Mouse (Mus musculus) kidney, embryonic 16.5 days (tissue): ENCODE data around the gene Atrip. TPM values are rescaled to one million over a fixed set of nuclear protein-coding genes. Genes with fewer than 3 reads are reported as not detected.

Experiments used
- ATAC-seq: fragments of 200-750 bp; cut with Nextera tagmentation; 2 replicates; pipeline ENCODE4 v1.8.0; 2017; ENCODE audit warnings: moderate TSS enrichment; ENCODE audit not compliant: low FRiP score, low TSS enrichment
- H3K27ac ChIP-seq: fragments of 300-500 bp; sonication (generic); 2 replicates; pipeline ENCODE4 v1.5.1; 2014; ENCODE audit warnings: low read length
- H3K27me3 ChIP-seq: fragments of 300-500 bp; sonication (generic); 2 replicates; pipeline ENCODE4 v1.6.1; 2014; ENCODE audit warnings: low read length, control low read depth, mixed read lengths; ENCODE audit not compliant: insufficient read depth
- H3K36me3 ChIP-seq: fragments of 300-500 bp; sonication (generic); 2 replicates; pipeline ENCODE4 v1.6.1; 2014; ENCODE audit warnings: low read length, control low read depth, mixed read lengths; ENCODE audit not compliant: insufficient read depth
- H3K4me1 ChIP-seq: fragments of 300-500 bp; sonication (generic); 2 replicates; pipeline ENCODE4 v1.6.1; 2014; ENCODE audit warnings: low read length, control low read depth, mixed read lengths; ENCODE audit not compliant: insufficient read depth
- H3K4me2 ChIP-seq: fragments of 300-500 bp; sonication (generic); replicated peaks from 2 replicates; pipeline ENCODE4 v1.6.1; 2014; ENCODE audit warnings: low read depth, low read length
- H3K4me3 ChIP-seq: fragments of 300-500 bp; sonication (generic); 2 replicates; pipeline ENCODE4 v1.5.1; 2014; ENCODE audit warnings: mild to moderate bottlenecking, low read length
- H3K9ac ChIP-seq: fragments of 300-500 bp; sonication (generic); replicated peaks from 2 replicates; pipeline ENCODE4 v1.6.1; 2014; ENCODE audit warnings: low read length
- H3K9me3 ChIP-seq: fragments of 300-500 bp; sonication (generic); 2 replicates; pipeline ENCODE4 v1.6.1; 2016; ENCODE audit warnings: low read length, control low read depth
- WGBS: fragments of 180-500 bp; shearing (Covaris S2); extraction: QIAGEN DNeasy Blood & Tissue Kit; methylation state at CpG from one replicate; pipeline ENCODE4 v1.1.7; 2014; 5-methylcytosine and 5-hydroxymethylcytosine counted together
- polyA plus RNA-seq: library from polyadenylated mRNA; unstranded; fragments of >200 nt; fragmentation: Nextera tagmentation; extraction: Ambion mirVana; gene quantifications from 2 replicates; pipeline ENCODE4 v1.2.1, GENCODE M21; 2015

Gene Atrip
- polyA plus RNA-seq, 1 experiment from 2014 or later = 26.7 TPM

GRCm38 (mm10) chr9:109100307-109100928 lies 26.5 kb upstream of the Atrip start:
- no peaks in the 10 kb centered on the region for H3K27me3 ChIP-seq
- ATAC-seq = no peak
- H3K27ac ChIP-seq = no peak overlapping the region
- H3K36me3 ChIP-seq = peaks cover 34% of the 10 kb centered on the region
- no peaks in the 10 kb centered on the region for H3K9me3 ChIP-seq
- H3K4me1 ChIP-seq = peaks cover 61% of the 10 kb centered on the region
- H3K4me2 ChIP-seq = no peak overlapping the region
- 84% methylated on average over 20 of the region's 20 CpGs for WGBS
- peak overlapping the region; percentile 12; the same call in 1 of the 2 replicates for H3K9ac ChIP-seq
- H3K4me3 ChIP-seq = no peak overlapping the region

- Histone ChIP-seq H3K4me1 (peaks cover 55% of the 10 kb centered on the region), H3K27ac (peak overlapping the region; percentile 99), H3K27me3 (no peaks in the 10 kb centered on the region), H3K9ac (peak overlapping the region; percentile 51), H3K36me3 (peaks cover 28% of the 10 kb centered on the region), H3K4me3 (peak overlapping the region; percentile 14), H3K4me2 (peak overlapping the region; percentile 74), H3K9me3 (no peaks in the 10 kb centered on the region)
- peak; percentile 24; the same call in 1 of the 2 replicates for ATAC-seq
- 31% methylated on average over 6 of the region's 6 CpGs for WGBS
Observed at GRCm38 (mm10) chr9:109098969-109099368, 25.0 kb upstream of the Atrip start.

GRCm38 (mm10) chr9:109098366-109098765 lies 24.4 kb upstream of the Atrip start:
- Histone ChIP-seq H3K4me3 (no peak overlapping the region), H3K9me3 (no peaks in the 10 kb centered on the region), H3K36me3 (peaks cover 23% of the 10 kb centered on the region), H3K27ac (peak overlapping the region; percentile 99), H3K4me2 (peak overlapping the region; percentile 74), H3K9ac (0 out of 2 replicates have a peak overlapping the region, but pooled peaks have one; percentile 51), H3K4me1 (peaks cover 59% of the 10 kb centered on the region), H3K27me3 (no peaks in the 10 kb centered on the region)
- WGBS = 86% methylated on average over 8 of the region's 8 CpGs
- ATAC-seq = no peak

GRCm38 (mm10) chr9:109097831-109098230 lies 23.9 kb upstream of the Atrip start:
- no peak overlapping the region; the same call in 1 of the 2 replicates for H3K4me3 ChIP-seq
- peak overlapping the region; percentile 98 for H3K9ac ChIP-seq
- H3K4me1 ChIP-seq = peaks cover 64% of the 10 kb centered on the region
- no peak for ATAC-seq
- H3K4me2 ChIP-seq = peak overlapping the region; percentile 74
- peaks cover 21% of the 10 kb centered on the region for H3K36me3 ChIP-seq
- peak overlapping the region; percentile 99 for H3K27ac ChIP-seq
- 57% methylated on average over 5 of the region's 5 CpGs for WGBS
- H3K27me3 ChIP-seq = no peaks in the 10 kb centered on the region
- H3K9me3 ChIP-seq = no peaks in the 10 kb centered on the region

- no peaks in the 10 kb centered on the region for H3K27me3 ChIP-seq
- WGBS = 20% methylated on average over 6 of the region's 6 CpGs
- H3K36me3 ChIP-seq = peaks cover 16% of the 10 kb centered on the region
- no peak for ATAC-seq
- peak overlapping the region; percentile 74 for H3K4me2 ChIP-seq
- peak overlapping the region; percentile 98 for H3K9ac ChIP-seq
- H3K27ac ChIP-seq = peak overlapping the region; percentile 99
- H3K4me3 ChIP-seq = peak overlapping the region; percentile 75
- peaks cover 65% of the 10 kb centered on the region for H3K4me1 ChIP-seq
- no peaks in the 10 kb centered on the region for H3K9me3 ChIP-seq
Observed at GRCm38 (mm10) chr9:109097291-109097690, 23.4 kb upstream of the Atrip start.

- Histone ChIP-seq H3K36me3 (peaks cover 13% of the 10 kb centered on the region), H3K4me2 (peak overlapping the region; percentile 74), H3K9ac (peak overlapping the region; percentile 98), H3K9me3 (no peaks in the 10 kb centered on the region), H3K27ac (peak overlapping the region; percentile 99), H3K4me3 (peak overlapping the region; percentile 75), H3K4me1 (peaks cover 65% of the 10 kb centered on the region), H3K27me3 (no peaks in the 10 kb centered on the region)
- peak; percentile 14; the same call in 1 of the 2 replicates for ATAC-seq
- WGBS = 24% methylated on average over 6 of the region's 6 CpGs
Observed at GRCm38 (mm10) chr9:109096856-109097255, 22.9 kb upstream of the Atrip start.

- Histone ChIP-seq H3K27me3 (no peaks in the 10 kb centered on the region), H3K9me3 (no peaks in the 10 kb centered on the region), H3K4me1 (peaks cover 69% of the 10 kb centered on the region), H3K4me3 (peak overlapping the region; percentile 75), H3K9ac (peak overlapping the region; percentile 98), H3K4me2 (peak overlapping the region; percentile 74), H3K27ac (peak overlapping the region; percentile 99), H3K36me3 (peaks cover 17% of the 10 kb centered on the region)
- WGBS = 13% methylated on average over 9 of the region's 9 CpGs
- no peak for ATAC-seq
Observed at GRCm38 (mm10) chr9:109096251-109096661, 22.3 kb upstream of the Atrip start.

GRCm38 (mm10) chr9:109095137-109095982 lies 21.4 kb upstream of the Atrip start, which contains the start of gene Plxnb1:
Gene Plxnb1, plus strand, starts transcription at chr9:109095389.
- peak; percentile 46 for ATAC-seq
- H3K9ac ChIP-seq = peak within 1 kb of the TSS; percentile 98
- WGBS = 0% methylated on average over 82 of the region's 102 CpGs
- peaks cover 69% of the 10 kb centered on the region for H3K4me1 ChIP-seq
- no peaks in the 10 kb centered on the region for H3K27me3 ChIP-seq
- H3K27ac ChIP-seq = peak within 1 kb of the TSS; percentile 99
- peak within 1 kb of the TSS; percentile 74 for H3K4me2 ChIP-seq
- H3K36me3 ChIP-seq = peaks cover 13% of the 10 kb centered on the region
- H3K4me3 ChIP-seq = peak within 1 kb of the TSS; percentile 75
- H3K9me3 ChIP-seq = no peaks in the 10 kb centered on the region

GRCm38 (mm10) chr9:109094553-109095136 lies 20.7 kb upstream of the Atrip start:
- no peaks in the 10 kb centered on the region for H3K9me3 ChIP-seq
- WGBS = under 1% methylated on average over 21 of the region's 21 CpGs

More at GRCm38 (mm10) chr9:109094553-109095136, 20.7 kb upstream of the Atrip start:
- peak; percentile 13 for ATAC-seq
- Histone ChIP-seq H3K4me2 (peak overlapping the region; percentile 74), H3K4me1 (peaks cover 66% of the 10 kb centered on the region), H3K27ac (peak overlapping the region; percentile 99), H3K4me3 (peak overlapping the region; percentile 75), H3K36me3 (peaks cover 8% of the 10 kb centered on the region), H3K9ac (peak overlapping the region; percentile 98), H3K27me3 (no peaks in the 10 kb centered on the region)
